Mouse (Mus musculus) thymus, adult 18-20 months (tissue): Measurements from ENCODE around the gene Gm12184.
A peak's percentile ranks its signal among the peaks of the same experiment; 100 is the strongest.
"Not testable (repeated sequence)": the region's sequence is repeated elsewhere in the genome, so short reads cannot be mapped to it uniquely, and the experiment has no call there.

Source experiments
- DNase-seq, 2 experiments: peaks; one replicate each; pipeline ENCODE4 v3.0.0; 2022; ENCODE audit warnings: mixed read lengths in 2 of 2

Gene Gm12184

GRCm38 (mm10) chr11:48825979-48826751 lies at the start of gene Gm12184, which contains the start of gene Trim7:
TSS of gene Gm12184 (minus strand) at chr11:48826655.
TSS of gene Trim7 (plus strand) at chr11:48826140.
- DNase-seq: not testable (repeated sequence)

- DNase-seq: not testable (repeated sequence)
These were observed 48.9 kb upstream of the Gm12184 start for GRCm38 (mm10) chr11:48875343-48875837.

- peak in 1 of 2 experiments; percentile 35 for DNase-seq
These were observed 48.0 kb upstream of the Gm12184 start for GRCm38 (mm10) chr11:48874465-48874864.

GRCm38 (mm10) chr11:48873591-48874290 lies 47.3 kb upstream of the Gm12184 start:
- no peak for DNase-seq

GRCm38 (mm10) chr11:48872695-48873300 lies 46.3 kb upstream of the Gm12184 start:
- peak in 1 of 2 experiments; percentile 24 for DNase-seq

- DNase-seq: peak in 1 of 2 experiments; percentile 44
These were observed 45.5 kb upstream of the Gm12184 start for GRCm38 (mm10) chr11:48871817-48872541.

GRCm38 (mm10) chr11:48871201-48871772 lies 44.8 kb upstream of the Gm12184 start, which contains the start of gene Irgm1:
TSS of gene Irgm1 (minus strand) at chr11:48871683.
- peak; percentile 57 to 73 for DNase-seq

GRCm38 (mm10) chr11:48870781-48871180 lies 44.3 kb upstream of the Gm12184 start:
- no peak for DNase-seq

GRCm38 (mm10) chr11:48869380-48870110 lies 43.1 kb upstream of the Gm12184 start:
- DNase-seq: peak in 1 of 2 experiments; percentile 19

GRCm38 (mm10) chr11:48866481-48866880 lies 40.0 kb upstream of the Gm12184 start:
- no peak for DNase-seq

- no peak for DNase-seq
These were observed 37.4 kb upstream of the Gm12184 start for GRCm38 (mm10) chr11:48863808-48864207.

GRCm38 (mm10) chr11:48862784-48863319 lies 36.4 kb upstream of the Gm12184 start:
- DNase-seq: no peak

- no peak for DNase-seq
These were observed 32.6 kb upstream of the Gm12184 start for GRCm38 (mm10) chr11:48859014-48859413.

GRCm38 (mm10) chr11:48853474-48854180 lies 27.2 kb upstream of the Gm12184 start:
- peak; percentile 66 to 84 for DNase-seq

- DNase-seq: no peak
These were observed 26.4 kb upstream of the Gm12184 start for GRCm38 (mm10) chr11:48852624-48853473.

GRCm38 (mm10) chr11:48852190-48852589 lies 25.7 kb upstream of the Gm12184 start:
- no peak for DNase-seq

GRCm38 (mm10) chr11:48851270-48851995 lies 25.0 kb upstream of the Gm12184 start:
- DNase-seq: no peak

- no peak for DNase-seq
These were observed 23.8 kb upstream of the Gm12184 start for GRCm38 (mm10) chr11:48850240-48850639.

GRCm38 (mm10) chr11:48846881-48847280 lies 20.4 kb upstream of the Gm12184 start:
- DNase-seq: no peak
